Mouse (Mus musculus): ENCODE measurements around the gene Cldn11. TPM values are rescaled to one million over a fixed set of nuclear protein-coding genes. Genes with fewer than 3 reads are reported as not detected.
A peak's percentile ranks its signal among the peaks of the same experiment; 100 is the strongest.

The Cldn11 gene
- polyA plus RNA-seq, 1 experiment from 2014 or later = 7.8 TPM

GRCm38 (mm10) chr3:31208458-31208994, 58.8 kb downstream of the Cldn11 start:
- ATAC-seq (replicated peaks; ENCODE audit: insufficient number of reproducible peaks, insufficient read depth, low FRiP score, low read depth) = no peak
- H3K36me3 ChIP-seq = no peaks in the 10 kb centered on the region
- WGBS = 13% methylated on average over 6 of the region's 6 CpGs
- peaks cover 7% of the 10 kb centered on the region; the same call in 1 of the 2 replicates for H3K27me3 ChIP-seq
- H3K9me3 ChIP-seq (replicated peaks) = no peaks in the 10 kb centered on the region
- peaks cover 3% of the 10 kb centered on the region; the same call in 1 of the 2 replicates for H3K4me1 ChIP-seq (replicated peaks)
- H3K27ac ChIP-seq = no peak overlapping the region
- peak overlapping the region; percentile 22; the same call in 1 of the 2 replicates for H3K4me3 ChIP-seq
- H3K9ac ChIP-seq = no peak overlapping the region
- H3K4me2 ChIP-seq = peak overlapping the region; percentile 51

GRCm38 (mm10) chr3:31209001-31209400, 59.3 kb downstream of the Cldn11 start:
- Histone ChIP-seq H3K4me3 (peak overlapping the region; percentile 22), H3K9ac (no peak overlapping the region), H3K4me2 (peak overlapping the region; percentile 51), H3K9me3 (replicated peaks) (no peaks in the 10 kb centered on the region), H3K36me3 (no peaks in the 10 kb centered on the region), H3K27ac (no peak overlapping the region), H3K27me3 (peaks cover 7% of the 10 kb centered on the region; the same call in 1 of the 2 replicates), H3K4me1 (replicated peaks) (peaks cover 3% of the 10 kb centered on the region; the same call in 1 of the 2 replicates)
- ATAC-seq (replicated peaks; ENCODE audit: insufficient number of reproducible peaks, insufficient read depth, low FRiP score, low read depth) = no peak
- 24% methylated on average over 19 of the region's 19 CpGs for WGBS

DNA sequence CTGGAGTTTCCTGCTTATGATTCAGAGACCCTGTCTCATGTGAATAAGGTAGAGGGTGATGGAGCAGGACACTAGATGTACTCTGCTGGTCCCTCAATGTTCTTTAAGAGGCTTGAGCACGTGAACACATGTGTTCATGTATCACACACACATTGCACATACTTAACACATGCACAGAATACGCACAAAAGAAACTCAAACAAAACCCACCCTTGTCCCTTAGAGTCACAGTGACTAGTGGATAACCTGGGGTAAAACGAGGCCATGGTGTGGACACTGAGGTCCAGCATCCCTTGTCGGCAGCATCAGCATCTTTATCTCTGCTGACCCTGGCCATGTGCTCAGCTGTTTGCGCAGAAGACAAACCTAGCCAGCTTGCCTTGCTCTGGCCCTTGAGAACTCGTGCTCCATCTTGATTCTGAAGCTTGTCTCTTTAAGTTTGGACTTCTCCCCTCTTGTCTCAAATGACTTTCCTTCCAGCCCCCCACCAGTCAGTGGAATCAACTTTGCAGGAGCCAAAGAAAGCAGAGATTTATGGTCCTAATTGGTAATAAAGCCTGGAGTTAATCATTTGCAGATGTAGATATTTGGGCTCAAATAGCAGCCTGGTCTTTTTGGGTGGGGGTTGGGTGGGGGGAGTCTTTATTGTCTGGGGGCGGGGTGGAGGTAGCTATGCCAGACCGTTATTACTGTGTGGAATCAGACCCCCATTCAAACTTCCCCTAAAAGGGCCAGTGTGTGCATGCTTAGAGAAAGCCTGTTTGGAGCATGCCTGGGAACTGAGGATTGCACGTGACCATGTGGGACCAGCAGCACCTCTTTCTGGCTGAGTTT, 62.7 kb downstream of the Cldn11 start:
- 59% methylated on average over 9 of the region's 9 CpGs for WGBS
- no peak for ATAC-seq (replicated peaks; ENCODE audit: insufficient number of reproducible peaks, insufficient read depth, low FRiP score, low read depth)

GRCm38 (mm10) chr3:31213802-31214201, 64.1 kb downstream of the Cldn11 start:
- no peak for ATAC-seq (replicated peaks; ENCODE audit: insufficient number of reproducible peaks, insufficient read depth, low FRiP score, low read depth)
- Histone ChIP-seq H3K4me3 (no peak overlapping the region), H3K9ac (no peak overlapping the region), H3K27ac (no peak overlapping the region), H3K9me3 (replicated peaks) (no peaks in the 10 kb centered on the region), H3K4me1 (replicated peaks) (0 out of 2 replicates have a peak, but pooled peaks cover 3% of the 10 kb centered on the region), H3K27me3 (peaks cover 3% of the 10 kb centered on the region), H3K4me2 (no peak overlapping the region), H3K36me3 (no peaks in the 10 kb centered on the region)
- 45% methylated on average over 3 of the region's 3 CpGs for WGBS

More for the DNA sequence above, 62.7 kb downstream of the Cldn11 start:
- H3K9ac ChIP-seq = no peak overlapping the region
- no peak overlapping the region for H3K4me2 ChIP-seq
- no peak overlapping the region for H3K27ac ChIP-seq
- no peaks in the 10 kb centered on the region for H3K36me3 ChIP-seq
- no peaks in the 10 kb centered on the region for H3K9me3 ChIP-seq (replicated peaks)
- peaks cover 7% of the 10 kb centered on the region for H3K27me3 ChIP-seq
- peaks cover 3% of the 10 kb centered on the region; the same call in 1 of the 2 replicates for H3K4me1 ChIP-seq (replicated peaks)
- no peak overlapping the region for H3K4me3 ChIP-seq

Other genes with a start within 250 kb of the Cldn11 start
- gene Phc3, start 180.5 kb upstream of the Cldn11 start, polyA plus RNA-seq (2015; fragmentation: Nextera tagmentation; extraction: Ambion mirVana) = 4.9 and 5.7 TPM in 2 replicates
- gene Prkci, start 154.2 kb upstream of the Cldn11 start, polyA plus RNA-seq (2015; fragmentation: Nextera tagmentation; extraction: Ambion mirVana) = 15.1 and 19.1 TPM in 2 replicates
- gene Skil, start 54.9 kb upstream of the Cldn11 start, polyA plus RNA-seq (2015; fragmentation: Nextera tagmentation; extraction: Ambion mirVana) = 12.3 and 13.2 TPM in 2 replicates
- 0.23 and 0.41 TPM in 2 replicates for gene Slc7a14, start 160.5 kb downstream of the Cldn11 start, polyA plus RNA-seq (2015; fragmentation: Nextera tagmentation; extraction: Ambion mirVana)

Data from heart, embryonic 15.5 days (tissue).